Mouse (Mus musculus): Measurements from ENCODE around the gene Rnft2. TPM values are rescaled to one million over a fixed set of nuclear protein-coding genes. Genes with fewer than 3 reads are reported as not detected.

Gene Rnft2
- total and polyA plus RNA-seq, 3 experiments, result 0.42 to 0.71 TPM; not detected in 1

GRCm38 (mm10) chr5:118169222-118170221 lies 75.4 kb downstream of the Rnft2 start:
- TF ChIP-seq ZMIZ1 (IDR thresholded peaks at IDR 0.05; ENCODE audit: low read depth, low read length) (no peak), KAT2A (conservative IDR thresholded peaks at IDR 0.05; ENCODE audit: low read depth, low read length) (no peak), TBP (IDR thresholded peaks at IDR 0.05; ENCODE audit: low read depth, low read length) (no peak), ELF1 (IDR thresholded peaks at IDR 0.05; ENCODE audit: low read depth, low read length) (no peak), SIN3A (IDR thresholded peaks at IDR 0.05; ENCODE audit: low read length) (no peak), ZKSCAN1 (IDR thresholded peaks at IDR 0.05; ENCODE audit: low read depth, low read length) (no peak), ZNF384 (IDR thresholded peaks at IDR 0.05; ENCODE audit: low read depth, low read length) (no peak), TAL1 (IDR thresholded peaks at IDR 0.05; ENCODE audit: low read length) (no peak), SMC3 (IDR thresholded peaks at IDR 0.05; ENCODE audit: low read depth, low read length) (no peak), RCOR1 (IDR thresholded peaks at IDR 0.05; ENCODE audit: low read depth, low read length) (no peak), USF2 (IDR thresholded peaks at IDR 0.05; ENCODE audit: borderline replicate concordance in 1 of 2, insufficient read depth in 1 of 2, low read depth in 1 of 2, low read length in 2 of 2) (no peak), NELFE (IDR thresholded peaks at IDR 0.05; ENCODE audit: low read depth, low read length) (no peak), MYC (IDR thresholded peaks at IDR 0.05; ENCODE audit: low read depth, low read length) (no peak), JUND (IDR thresholded peaks at IDR 0.05; ENCODE audit: low read depth, low read length) (no peak), EP300 (IDR thresholded peaks at IDR 0.05; ENCODE audit: low read depth in 1 of 2, low read length in 2 of 2) (no peak), MEF2A (IDR thresholded peaks at IDR 0.05; ENCODE audit: extremely low read depth, insufficient replicate concordance, low read depth, low read length, poor library complexity, severe bottlenecking) (no peak), MAX (IDR thresholded peaks at IDR 0.05; ENCODE audit: low read length) (no peak), MYB (IDR thresholded peaks at IDR 0.05; ENCODE audit: low read depth, low read length) (no peak), ETS1 (IDR thresholded peaks at IDR 0.05; ENCODE audit: low read depth, low read length) (no peak), E2F4 (IDR thresholded peaks at IDR 0.05; ENCODE audit: borderline replicate concordance, low read depth, low read length) (no peak)
- Histone ChIP-seq H3K27ac (ENCODE audit: control insufficient read depth, low read depth, low read length) (no peak overlapping the region), H3K9ac (ENCODE audit: control insufficient read depth, low read depth, low read length, poor library complexity, severe bottlenecking) (no peak overlapping the region), H3K9me3 (replicated peaks; ENCODE audit: insufficient read depth, low read length) (no peaks in the 10 kb centered on the region), H3K79me2 (ENCODE audit: control insufficient read depth, insufficient read depth, low read length, poor library complexity) (no peaks in the 10 kb centered on the region), H3K4me1 (ENCODE audit: control insufficient read depth in 1 of 2, insufficient read depth in 2 of 2, low read length in 2 of 2) (no peaks in the 10 kb centered on the region), H3K36me3 (ENCODE audit: control insufficient read depth in 1 of 2, insufficient read depth in 2 of 2, low read length in 2 of 2) (no peaks in the 10 kb centered on the region), H3K4me3 (ENCODE audit: control insufficient read depth in 1 of 2, insufficient read depth in 1 of 2, low read depth in 2 of 2, low read length in 2 of 2) (no peak overlapping the region), H3K27me3 (ENCODE audit: control insufficient read depth in 1 of 2, insufficient read depth in 2 of 2, low read length in 2 of 2) (no peaks in the 10 kb centered on the region)
- DNase-seq (ENCODE audit: low read depth, low spot score), result no peak
